Mouse (Mus musculus) hindbrain, embryonic 16.5 days (tissue): ENCODE results near the gene Diaph2. TPM values are rescaled to one million over a fixed set of nuclear protein-coding genes. Genes with fewer than 3 reads are reported as not detected.

Experiments used
- ATAC-seq: fragments of 200-750 bp; cut with Nextera tagmentation; 2 replicates; pipeline ENCODE4 v1.8.0; 2017; ENCODE audit warnings: moderate TSS enrichment, moderate library complexity
- H3K27ac ChIP-seq: fragments of 300-500 bp; sonication (generic); 2 replicates; pipeline ENCODE4 v1.5.1; 2014; ENCODE audit warnings: low read depth, mild to moderate bottlenecking, control low read depth, low read length, moderate library complexity
- H3K27me3 ChIP-seq: fragments of 300-500 bp; sonication (generic); replicated peaks from 2 replicates; pipeline ENCODE4 v1.6.1; 2014; ENCODE audit warnings: low read length; ENCODE audit not compliant: control insufficient read depth, insufficient read depth
- H3K36me3 ChIP-seq: fragments of 300-500 bp; sonication (generic); 2 replicates; pipeline ENCODE4 v1.6.1; 2014; ENCODE audit warnings: mild to moderate bottlenecking, low read length, moderate library complexity, mixed read lengths; ENCODE audit not compliant: control insufficient read depth, insufficient read depth
- H3K4me1 ChIP-seq: fragments of 300-500 bp; sonication (generic); 2 replicates; pipeline ENCODE4 v1.6.1; 2014; ENCODE audit warnings: low read depth, low read length; ENCODE audit not compliant: control insufficient read depth, insufficient read depth
- H3K4me2 ChIP-seq: fragments of 300-500 bp; sonication (generic); 2 replicates; pipeline ENCODE4 v1.6.1; 2014; ENCODE audit warnings: mild to moderate bottlenecking, low read length, control low read depth, moderate library complexity
- H3K4me3 ChIP-seq: fragments of 300-500 bp; sonication (generic); 2 replicates; pipeline ENCODE4 v1.5.1; 2014; ENCODE audit warnings: mild to moderate bottlenecking, low read length, control low read depth, moderate library complexity
- H3K9ac ChIP-seq: fragments of 300-500 bp; sonication (generic); 2 replicates; pipeline ENCODE4 v1.6.1; 2014; ENCODE audit warnings: low read depth, mild to moderate bottlenecking, control low read depth, low read length, moderate library complexity
- H3K9me3 ChIP-seq: fragments of 300-500 bp; sonication (generic); 2 replicates; pipeline ENCODE4 v1.6.1; 2014; ENCODE audit warnings: mild to moderate bottlenecking, low read length, moderate library complexity; ENCODE audit not compliant: control insufficient read depth
- WGBS: fragments of 180-500 bp; shearing (Covaris S2); extraction: QIAGEN DNeasy Blood & Tissue Kit; methylation state at CpG from one replicate; pipeline ENCODE4 v1.1.7; 2014; 5-methylcytosine and 5-hydroxymethylcytosine counted together
- polyA plus RNA-seq: library from polyadenylated mRNA; unstranded; fragments of >200 nt; fragmentation: Nextera tagmentation; extraction: Ambion mirVana; gene quantifications from 2 replicates; pipeline ENCODE4 v1.2.1, GENCODE M21; 2015

The Diaph2 gene
- polyA plus RNA-seq, 1 experiment from 2014 or later: 2.9 TPM

GRCm38 (mm10) chrX:130205243-130205642 lies 455.7 kb downstream of the Diaph2 start:
- Histone ChIP-seq H3K4me3 (no peak overlapping the region), H3K36me3 (no peaks in the 10 kb centered on the region), H3K27ac (no peak overlapping the region), H3K9me3 (no peaks in the 10 kb centered on the region), H3K27me3 (no peaks in the 10 kb centered on the region), H3K4me2 (no peak overlapping the region), H3K9ac (no peak overlapping the region), H3K4me1 (no peaks in the 10 kb centered on the region)
- WGBS: 59% methylated on average over 2 of the region's 2 CpGs
- ATAC-seq: no peak

- 96% methylated on average over 4 of the region's 4 CpGs for WGBS
- Histone ChIP-seq H3K4me3 (no peak overlapping the region), H3K9me3 (no peaks in the 10 kb centered on the region), H3K9ac (no peak overlapping the region), H3K27ac (no peak overlapping the region), H3K36me3 (no peaks in the 10 kb centered on the region), H3K4me2 (no peak overlapping the region), H3K4me1 (no peaks in the 10 kb centered on the region), H3K27me3 (no peaks in the 10 kb centered on the region)
- no peak for ATAC-seq
These were observed 462.7 kb downstream of the Diaph2 start for GRCm38 (mm10) chrX:130212227-130212626.

- Histone ChIP-seq H3K27me3 (no peaks in the 10 kb centered on the region), H3K4me3 (no peak overlapping the region), H3K9me3 (no peaks in the 10 kb centered on the region), H3K4me1 (no peaks in the 10 kb centered on the region), H3K9ac (no peak overlapping the region), H3K4me2 (no peak overlapping the region), H3K36me3 (no peaks in the 10 kb centered on the region), H3K27ac (no peak overlapping the region)
- ATAC-seq: no peak
- WGBS: 83% methylated on average over 4 of the region's 4 CpGs
These were observed 463.2 kb downstream of the Diaph2 start for GRCm38 (mm10) chrX:130212759-130213158.

DNA sequence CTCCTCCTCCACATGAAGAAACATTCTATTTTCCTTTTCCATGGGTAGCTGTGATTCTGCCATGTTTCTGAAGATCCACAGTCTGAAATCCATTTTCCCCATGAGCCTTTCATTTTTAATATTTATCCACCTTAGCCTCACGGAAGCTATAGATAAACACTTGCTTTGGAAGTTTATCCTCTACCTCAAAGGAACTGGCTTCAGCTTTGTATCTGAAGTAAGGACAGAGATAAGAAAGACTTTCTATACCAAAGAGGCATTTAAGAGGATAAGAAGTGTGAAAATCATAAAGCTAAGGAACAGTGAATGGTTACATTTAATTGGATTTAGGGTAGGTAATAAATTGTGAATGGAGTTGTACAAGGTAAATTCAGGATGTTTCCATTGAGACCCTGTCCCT lies 480.5 kb downstream of the Diaph2 start:
- no peak overlapping the region for H3K4me2 ChIP-seq
- no peaks in the 10 kb centered on the region for H3K27me3 ChIP-seq
- no peak overlapping the region for H3K9ac ChIP-seq
- WGBS: 97% methylated on average over 1 of the region's 1 CpGs
- no peak overlapping the region for H3K4me3 ChIP-seq
- H3K27ac ChIP-seq: no peak overlapping the region
- no peaks in the 10 kb centered on the region for H3K4me1 ChIP-seq
- no peaks in the 10 kb centered on the region for H3K36me3 ChIP-seq
- ATAC-seq: no peak
- H3K9me3 ChIP-seq: no peaks in the 10 kb centered on the region

DNA sequence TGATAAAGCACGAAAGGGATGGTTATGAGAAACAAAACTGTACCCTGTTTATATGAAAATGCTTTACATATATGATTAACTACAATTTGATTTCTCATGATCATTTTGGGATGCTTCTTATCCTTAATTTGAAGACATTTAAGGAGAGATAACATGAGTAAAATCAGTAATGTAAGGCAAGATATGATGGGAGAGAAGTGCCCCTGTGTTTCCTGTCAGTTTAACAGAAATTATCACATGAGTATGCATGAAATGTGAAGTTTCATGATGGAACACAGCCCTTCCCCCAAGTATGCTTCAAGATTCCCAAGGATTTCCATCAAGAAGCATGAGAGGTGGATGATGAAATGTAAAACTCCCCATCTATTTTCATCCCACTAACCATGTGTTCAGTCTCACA lies 485.6 kb downstream of the Diaph2 start:
- no peaks in the 10 kb centered on the region for H3K36me3 ChIP-seq
- whole genome bisulfite sequencing: 82% methylated on average over 1 of the region's 1 CpGs
- H3K27me3 ChIP-seq: no peaks in the 10 kb centered on the region

DNA sequence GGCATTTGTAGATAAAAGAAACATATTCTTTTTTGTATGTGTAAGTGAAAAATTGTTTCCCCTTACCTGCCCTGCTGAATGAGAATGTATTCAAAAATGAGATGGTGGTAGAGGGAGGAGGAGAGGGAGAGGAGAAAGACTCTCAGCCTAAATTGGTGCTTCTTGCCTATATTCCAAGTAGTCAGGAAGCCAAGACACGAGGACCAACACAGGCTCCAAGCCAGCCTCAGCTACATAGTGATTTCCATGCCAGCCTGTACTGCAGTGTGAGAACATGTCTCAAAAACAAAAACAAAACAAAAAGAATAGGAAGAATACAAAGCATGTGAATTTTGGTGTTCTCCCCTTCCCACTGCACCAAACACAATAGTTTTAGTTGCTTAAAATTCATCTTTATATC lies 497.1 kb downstream of the Diaph2 start:
- Histone ChIP-seq H3K27me3 (no peaks in the 10 kb centered on the region), H3K9me3 (no peaks in the 10 kb centered on the region), H3K4me1 (no peaks in the 10 kb centered on the region), H3K4me2 (no peak overlapping the region), H3K36me3 (no peaks in the 10 kb centered on the region), H3K4me3 (no peak overlapping the region), H3K9ac (no peak overlapping the region), H3K27ac (no peak overlapping the region)
- ATAC-seq: no peak
- 72% methylated on average over 1 of the region's 1 CpGs for WGBS

More for the DNA sequence above, 485.6 kb downstream of the Diaph2 start:
- Histone ChIP-seq H3K4me1 (no peaks in the 10 kb centered on the region), H3K4me2 (no peak overlapping the region), H3K4me3 (no peak overlapping the region), H3K9ac (no peak overlapping the region), H3K27ac (no peak overlapping the region), H3K9me3 (no peaks in the 10 kb centered on the region)
- no peak for ATAC-seq

- H3K9ac ChIP-seq: no peak overlapping the region
- no peak for ATAC-seq
- no peaks in the 10 kb centered on the region for H3K9me3 ChIP-seq
- no peak overlapping the region for H3K4me2 ChIP-seq
- H3K27me3 ChIP-seq: no peaks in the 10 kb centered on the region
- no peaks in the 10 kb centered on the region for H3K36me3 ChIP-seq
- no peaks in the 10 kb centered on the region for H3K4me1 ChIP-seq
- WGBS: 85% methylated on average over 4 of the region's 4 CpGs
- no peak overlapping the region for H3K27ac ChIP-seq
- H3K4me3 ChIP-seq: no peak overlapping the region
These were observed 504.1 kb downstream of the Diaph2 start for GRCm38 (mm10) chrX:130253664-130254063.

GRCm38 (mm10) chrX:130265707-130266106 lies 516.2 kb downstream of the Diaph2 start:
- Histone ChIP-seq H3K4me3 (no peak overlapping the region), H3K27me3 (no peaks in the 10 kb centered on the region), H3K4me2 (no peak overlapping the region), H3K36me3 (no peaks in the 10 kb centered on the region), H3K9me3 (no peaks in the 10 kb centered on the region), H3K9ac (no peak overlapping the region), H3K4me1 (no peaks in the 10 kb centered on the region), H3K27ac (no peak overlapping the region)
- ATAC-seq: no peak

DNA sequence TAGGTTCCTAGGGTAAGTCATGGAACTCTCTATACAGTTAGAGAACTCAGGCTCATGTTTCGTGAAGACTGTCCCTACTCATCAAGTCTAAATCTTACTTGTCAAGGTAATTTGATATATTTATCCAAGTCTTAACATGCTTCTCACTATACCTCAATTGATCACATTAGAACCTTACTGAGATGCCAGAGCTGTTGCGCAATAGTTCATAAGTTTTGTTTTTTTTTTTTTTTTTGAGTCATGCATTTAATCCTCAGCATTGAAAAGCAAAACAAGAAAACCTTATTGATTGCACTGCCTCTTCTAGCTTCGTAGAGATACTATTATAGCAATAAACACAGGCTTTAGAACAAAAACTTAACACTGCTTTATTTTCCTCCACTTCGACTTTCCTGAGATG lies 529.6 kb downstream of the Diaph2 start:
- H3K4me2 ChIP-seq: no peak overlapping the region
- no peak overlapping the region for H3K4me3 ChIP-seq
- no peaks in the 10 kb centered on the region for H3K27me3 ChIP-seq
- H3K36me3 ChIP-seq: no peaks in the 10 kb centered on the region
- H3K27ac ChIP-seq: no peak overlapping the region
- WGBS: 91% methylated on average over 4 of the region's 4 CpGs
- ATAC-seq: no peak
- H3K9me3 ChIP-seq: no peaks in the 10 kb centered on the region
- no peaks in the 10 kb centered on the region for H3K4me1 ChIP-seq
- no peak overlapping the region for H3K9ac ChIP-seq

- Histone ChIP-seq H3K4me3 (no peak overlapping the region), H3K27me3 (no peaks in the 10 kb centered on the region), H3K4me2 (no peak overlapping the region), H3K27ac (no peak overlapping the region), H3K9me3 (no peaks in the 10 kb centered on the region), H3K36me3 (no peaks in the 10 kb centered on the region), H3K9ac (no peak overlapping the region), H3K4me1 (no peaks in the 10 kb centered on the region)
- WGBS: 84% methylated on average over 2 of the region's 2 CpGs
- no peak for ATAC-seq
These were observed 531.9 kb downstream of the Diaph2 start for GRCm38 (mm10) chrX:130281484-130281883.
